In the genomic region with DNA sequence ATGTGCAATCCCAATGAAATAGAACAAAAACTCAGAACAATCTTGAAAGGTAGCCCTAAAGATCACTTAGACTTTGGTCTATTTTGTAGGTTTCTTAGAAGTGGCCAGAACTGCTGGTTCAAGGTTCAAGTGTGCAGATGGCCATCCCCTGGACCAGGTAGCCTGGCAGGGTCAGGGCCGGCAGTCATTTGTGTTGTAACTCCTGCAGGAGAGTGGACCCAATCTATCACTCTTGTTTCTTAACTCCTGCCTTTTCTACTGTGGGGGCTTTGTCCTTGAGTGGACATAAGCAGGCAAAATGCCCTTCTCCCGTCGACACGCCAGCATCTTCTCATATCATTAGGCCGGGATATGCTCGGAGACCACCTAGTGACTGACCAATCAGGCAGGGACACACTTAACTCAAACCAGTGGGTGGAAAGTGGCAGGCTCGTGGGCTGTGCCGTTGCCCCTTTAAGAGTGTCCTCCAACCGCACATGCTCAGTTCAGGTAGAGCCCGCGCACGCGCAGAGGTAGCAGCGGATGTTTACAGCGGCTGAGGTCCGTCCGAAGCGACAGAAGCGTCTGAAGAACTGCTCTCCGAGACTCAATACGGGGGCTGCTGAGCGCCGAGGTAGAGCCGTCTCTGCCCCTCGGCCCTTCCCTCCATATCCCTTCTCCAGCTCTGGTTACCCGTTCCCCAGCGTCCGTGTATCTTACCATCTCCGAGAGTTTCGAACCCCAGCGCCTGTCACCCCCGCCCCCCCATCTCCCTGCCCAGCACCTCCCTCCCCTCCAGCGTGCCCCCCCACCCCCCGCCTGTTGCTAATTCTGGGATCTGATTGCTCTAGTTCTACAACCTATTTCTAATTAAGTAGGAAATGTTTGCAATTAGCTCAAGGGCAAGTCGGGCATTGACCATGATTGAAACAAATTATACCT, we compare ENCODE assay signal across 8 mouse cellular contexts. TPM values are rescaled to one million over a fixed set of nuclear protein-coding genes. Genes with fewer than 3 reads are reported as not detected.
A peak's percentile ranks its signal among the peaks of the same experiment; 100 is the strongest.
DNase-seq lines count a peak whose midpoint lies in the region; ATAC-seq lines count a peak whose summit lies in the region.

Pcmtd2 (plus strand) TSS at position 483 of the 921 bp plus-strand sequence.

- H3K27me3 ChIP-seq in hindbrain, embryonic 12.5 days, result no peaks in the 10 kb centered on the region

- H3K4me1 ChIP-seq in hindbrain, embryonic 12.5 days, result peaks cover 15% of the 10 kb centered on the region

- H3K9me3 ChIP-seq in hindbrain, embryonic 12.5 days (replicated peaks), result no peaks in the 10 kb centered on the region

- 1% methylated on average over 35 of the region's 35 CpGs for WGBS in hindbrain, embryonic 12.5 days

- H3K36me3 ChIP-seq in hindbrain, embryonic 12.5 days, result peaks cover 9% of the 10 kb centered on the region; the same call in 1 of the 2 replicates

- peak within 1 kb of the TSS; percentile 79 for H3K4me3 ChIP-seq in hindbrain, embryonic 12.5 days

- ATAC-seq in hindbrain, embryonic 12.5 days (ENCODE audit: low FRiP score), result peak; percentile 97

- peak within 1 kb of the TSS; percentile 90 for H3K9ac ChIP-seq in hindbrain, embryonic 12.5 days

- H3K4me2 ChIP-seq in hindbrain, embryonic 12.5 days (replicated peaks), result peak within 1 kb of the TSS; percentile 70

- DNase-seq in NIH3T3 (ENCODE audit: low read depth), result peak; percentile 94
- DNase-seq in cerebellum, postnatal 10 days, result peak; percentile 93 to 96
- peak; percentile 87 to 88 for DNase-seq in frontal cortex, postnatal 10 days (ENCODE audit: low spot score in 2 of 2)
- peak; percentile 87 to 95 for DNase-seq in layer of hippocampus, postnatal 14 days (ENCODE audit: low spot score in 2 of 2)
- peak; percentile 94 for DNase-seq in lung, postnatal 14 days
- DNase-seq in retina, adult 2 months (ENCODE audit: low read depth, low spot score), result peak; percentile 80
- peak; percentile 92 for DNase-seq in thymus, postnatal 36 days

- H3K27ac ChIP-seq in hindbrain, embryonic 12.5 days, result peak within 1 kb of the TSS; percentile 87

RNA-seq across cellular contexts. Expression of gene Pcmtd2, which starts in this region (rescaled TPM):
- polyA plus RNA-seq in hindbrain, embryonic 12.5 days (2016; fragmentation: Nextera tagmentation; extraction: Ambion mirVana), result 39.6 and 41.2 TPM in 2 replicates
- 10 to 100 TPM; 66.9 to 73.3 TPM for total RNA-seq in layer of hippocampus, postnatal 14 days (2021)

Comparison
In these comparisons a context has a peak if more than half of its experiments do, and no peak if none do; other contexts are left out.
1. Peak in every context shown above with its lines: DNase-seq, ATAC-seq, H3K4me3 ChIP-seq and H3K27ac ChIP-seq.